Mouse (Mus musculus) kidney, embryonic 15.5 days (tissue): ENCODE measurements around the gene Junb. TPM values are rescaled to one million over a fixed set of nuclear protein-coding genes. Genes with fewer than 3 reads are reported as not detected.

Experiments used
- ATAC-seq: fragments of 200-750 bp; cut with Nextera tagmentation; replicated peaks from 2 replicates; pipeline ENCODE4 v1.8.0; 2017; ENCODE audit warnings: moderate TSS enrichment; ENCODE audit not compliant: low FRiP score
- H3K27ac ChIP-seq: fragments of 300-500 bp; sonication (generic); 2 replicates; pipeline ENCODE4 v1.5.1; 2015; ENCODE audit warnings: mild to moderate bottlenecking, inconsistent platforms
- H3K27me3 ChIP-seq: fragments of 300-500 bp; sonication (generic); 2 replicates; pipeline ENCODE4 v1.6.1; 2015; ENCODE audit warnings: inconsistent platforms
- H3K36me3 ChIP-seq: fragments of 300-500 bp; sonication (generic); 2 replicates; pipeline ENCODE4 v1.6.1; 2015; ENCODE audit warnings: inconsistent platforms
- H3K4me1 ChIP-seq: fragments of 300-500 bp; sonication (generic); 2 replicates; pipeline ENCODE4 v1.6.1; 2015; ENCODE audit warnings: inconsistent platforms
- H3K4me2 ChIP-seq: fragments of 300-500 bp; sonication (generic); 2 replicates; pipeline ENCODE4 v1.6.1; 2015; ENCODE audit warnings: moderate library complexity, mild to moderate bottlenecking, inconsistent platforms
- H3K4me3 ChIP-seq: fragments of 300-500 bp; sonication (generic); replicated peaks from 2 replicates; pipeline ENCODE4 v1.5.1; 2015; ENCODE audit warnings: mild to moderate bottlenecking, inconsistent platforms
- H3K9ac ChIP-seq: fragments of 300-500 bp; sonication (generic); 2 replicates; pipeline ENCODE4 v1.6.1; 2015; ENCODE audit warnings: mild to moderate bottlenecking, inconsistent platforms
- H3K9me3 ChIP-seq: fragments of 300-500 bp; sonication (generic); replicated peaks from 2 replicates; pipeline ENCODE4 v1.6.1; 2016; ENCODE audit warnings: inconsistent platforms
- WGBS: fragments of 180-500 bp; shearing (Covaris S2); methylation state at CpG from one replicate; pipeline ENCODE4 v1.1.7; 2015; ENCODE audit warnings: mixed read lengths; 5-methylcytosine and 5-hydroxymethylcytosine counted together
- polyA plus RNA-seq: library from polyadenylated mRNA; unstranded; fragments of >200 nt; fragmentation: Nextera tagmentation; extraction: Ambion mirVana; gene quantifications from 2 replicates; pipeline ENCODE4 v1.2.1, GENCODE M21; 2015

Gene Junb
- polyA plus RNA-seq, result 9.6 TPM in 2 replicates

GRCm38 (mm10) chr8:84978248-84978940 is at the start of gene Junb:
Gene Junb (minus strand): TSS chr8:84978718.
- peak within 1 kb of the TSS; percentile 97 for H3K4me2 ChIP-seq
- H3K36me3 ChIP-seq, result peaks cover 16% of the 10 kb centered on the region
- ATAC-seq, result peak; percentile 47
- peaks cover 79% of the 10 kb centered on the region for H3K4me1 ChIP-seq
- H3K27ac ChIP-seq, result peak within 1 kb of the TSS; percentile 90
- no peaks in the 10 kb centered on the region for H3K9me3 ChIP-seq
- peaks cover 16% of the 10 kb centered on the region for H3K27me3 ChIP-seq
- peak within 1 kb of the TSS; percentile 81 for H3K9ac ChIP-seq
- H3K4me3 ChIP-seq, result peak within 1 kb of the TSS; percentile 55
- under 1% methylated on average over 63 of the region's 63 CpGs for WGBS

GRCm38 (mm10) chr8:85027922-85028321 is 49.4 kb upstream of the Junb start:
- H3K9ac ChIP-seq, result peak overlapping the region; percentile 99
- H3K36me3 ChIP-seq, result peaks cover 51% of the 10 kb centered on the region
- ATAC-seq, result no peak
- H3K27ac ChIP-seq, result no peak overlapping the region
- peak overlapping the region; percentile 99 for H3K4me3 ChIP-seq
- H3K27me3 ChIP-seq, result no peaks in the 10 kb centered on the region
- H3K4me1 ChIP-seq, result peaks cover 39% of the 10 kb centered on the region
- H3K4me2 ChIP-seq, result peak overlapping the region; percentile 85
- WGBS, result 16% methylated on average over 2 of the region's 2 CpGs
- no peaks in the 10 kb centered on the region for H3K9me3 ChIP-seq

- peak overlapping the region; percentile 99 for H3K4me3 ChIP-seq
- H3K36me3 ChIP-seq, result peaks cover 50% of the 10 kb centered on the region
- no peaks in the 10 kb centered on the region for H3K9me3 ChIP-seq
- WGBS, result under 1% methylated on average over 13 of the region's 13 CpGs
- H3K4me1 ChIP-seq, result peaks cover 39% of the 10 kb centered on the region
- H3K27ac ChIP-seq, result peak overlapping the region; percentile 93
- peak overlapping the region; percentile 85 for H3K4me2 ChIP-seq
- H3K9ac ChIP-seq, result peak overlapping the region; percentile 99
- H3K27me3 ChIP-seq, result no peaks in the 10 kb centered on the region
- no peak for ATAC-seq
These were observed 49.0 kb upstream of the Junb start for GRCm38 (mm10) chr8:85027516-85027855.

GRCm38 (mm10) chr8:85026670-85027515 is 48.4 kb upstream of the Junb start, which contains the start of gene Trir:
Gene Trir (plus strand): TSS chr8:85026823.
- Histone ChIP-seq H3K4me1 (peaks cover 39% of the 10 kb centered on the region), H3K4me3 (peak within 1 kb of the TSS; percentile 99), H3K9me3 (no peaks in the 10 kb centered on the region), H3K9ac (peak within 1 kb of the TSS; percentile 99), H3K27me3 (no peaks in the 10 kb centered on the region), H3K36me3 (peaks cover 50% of the 10 kb centered on the region), H3K4me2 (peak within 1 kb of the TSS; percentile 85), H3K27ac (peak within 1 kb of the TSS; percentile 93)
- under 1% methylated on average over 75 of the region's 75 CpGs for WGBS
- peak; percentile 84 for ATAC-seq

- WGBS, result 5% methylated on average over 30 of the region's 30 CpGs
- peak within 1 kb of the TSS; percentile 85 for H3K4me2 ChIP-seq
- peak; percentile 92 for ATAC-seq
These were observed 46.8 kb upstream of the Junb start, which contains the start of gene Asna1 for GRCm38 (mm10) chr8:85025098-85025932. Gene Asna1 (minus strand): TSS chr8:85025281.

GRCm38 (mm10) chr8:85023846-85024245 is 45.3 kb upstream of the Junb start:
- ATAC-seq, result no peak
- 89% methylated on average over 3 of the region's 3 CpGs for WGBS

More at GRCm38 (mm10) chr8:85025098-85025932, 46.8 kb upstream of the Junb start, which contains the start of gene Asna1:
- H3K27ac ChIP-seq, result peak within 1 kb of the TSS; percentile 93
- H3K36me3 ChIP-seq, result peaks cover 51% of the 10 kb centered on the region
- no peaks in the 10 kb centered on the region for H3K9me3 ChIP-seq
- peaks cover 39% of the 10 kb centered on the region for H3K4me1 ChIP-seq
- peak within 1 kb of the TSS; percentile 83 for H3K9ac ChIP-seq
- no peaks in the 10 kb centered on the region for H3K27me3 ChIP-seq
- H3K4me3 ChIP-seq, result peak within 1 kb of the TSS; percentile 99

GRCm38 (mm10) chr8:85021514-85022055 is 43.1 kb upstream of the Junb start:
- Histone ChIP-seq H3K9me3 (no peaks in the 10 kb centered on the region), H3K4me3 (no peak overlapping the region), H3K9ac (no peak overlapping the region), H3K27me3 (no peaks in the 10 kb centered on the region), H3K27ac (no peak overlapping the region), H3K4me1 (peaks cover 23% of the 10 kb centered on the region), H3K4me2 (no peak overlapping the region), H3K36me3 (peaks cover 69% of the 10 kb centered on the region)
- no peak for ATAC-seq
- WGBS, result 91% methylated on average over 3 of the region's 3 CpGs

More at GRCm38 (mm10) chr8:85023846-85024245, 45.3 kb upstream of the Junb start:
- peaks cover 34% of the 10 kb centered on the region for H3K4me1 ChIP-seq
- no peak overlapping the region for H3K9ac ChIP-seq
- H3K27me3 ChIP-seq, result no peaks in the 10 kb centered on the region
- H3K27ac ChIP-seq, result no peak overlapping the region
- H3K4me2 ChIP-seq, result peak overlapping the region; percentile 85
- peak overlapping the region; percentile 99; the same call in 1 of the 2 replicates for H3K4me3 ChIP-seq
- peaks cover 52% of the 10 kb centered on the region for H3K36me3 ChIP-seq
- H3K9me3 ChIP-seq, result no peaks in the 10 kb centered on the region

GRCm38 (mm10) chr8:85017209-85017608 is 38.7 kb upstream of the Junb start:
- Histone ChIP-seq H3K4me1 (peaks cover 6% of the 10 kb centered on the region), H3K9me3 (no peaks in the 10 kb centered on the region), H3K4me2 (no peak overlapping the region), H3K27me3 (peaks cover 25% of the 10 kb centered on the region), H3K9ac (no peak overlapping the region), H3K4me3 (no peak overlapping the region), H3K27ac (no peak overlapping the region), H3K36me3 (peaks cover 50% of the 10 kb centered on the region)
- 62% methylated on average over 5 of the region's 5 CpGs for WGBS
- no peak for ATAC-seq

GRCm38 (mm10) chr8:85016724-85017123 is 38.2 kb upstream of the Junb start:
- Histone ChIP-seq H3K36me3 (peaks cover 46% of the 10 kb centered on the region), H3K27me3 (peaks cover 28% of the 10 kb centered on the region), H3K4me2 (no peak overlapping the region), H3K9me3 (no peaks in the 10 kb centered on the region), H3K27ac (no peak overlapping the region), H3K4me1 (peaks cover 6% of the 10 kb centered on the region), H3K9ac (no peak overlapping the region), H3K4me3 (no peak overlapping the region)
- WGBS, result 74% methylated on average over 10 of the region's 10 CpGs
- ATAC-seq, result no peak

- Histone ChIP-seq H3K4me2 (peak within 1 kb of the TSS; percentile 67), H3K9ac (peak within 1 kb of the TSS; percentile 43), H3K4me3 (peak within 1 kb of the TSS; percentile 37), H3K4me1 (peaks cover 12% of the 10 kb centered on the region), H3K27me3 (peaks cover 44% of the 10 kb centered on the region), H3K27ac (no peak within 1 kb of the TSS), H3K9me3 (no peaks in the 10 kb centered on the region), H3K36me3 (peaks cover 23% of the 10 kb centered on the region)
- 56% methylated on average over 2 of the region's 2 CpGs for WGBS
- no peak for ATAC-seq
These were observed 35.9 kb upstream of the Junb start, which contains the start of gene Best2 for GRCm38 (mm10) chr8:85014431-85014830. Gene Best2 (minus strand): TSS chr8:85014531.

GRCm38 (mm10) chr8:85013230-85013840 is 34.8 kb upstream of the Junb start:
- ATAC-seq, result no peak; the same call in 1 of the 2 replicates
- H3K4me3 ChIP-seq, result peak overlapping the region; percentile 37
- 3% methylated on average over 24 of the region's 26 CpGs for WGBS
- no peaks in the 10 kb centered on the region for H3K9me3 ChIP-seq
- H3K4me2 ChIP-seq, result peak overlapping the region; percentile 67
- H3K9ac ChIP-seq, result peak overlapping the region; percentile 43
- H3K36me3 ChIP-seq, result peaks cover 12% of the 10 kb centered on the region
- H3K27me3 ChIP-seq, result peaks cover 53% of the 10 kb centered on the region
- H3K4me1 ChIP-seq, result peaks cover 12% of the 10 kb centered on the region
- no peak overlapping the region for H3K27ac ChIP-seq
